Mouse (Mus musculus) forelimb bud, embryonic 11.5 days (tissue): ENCODE data around the gene Efcab2.
"Not testable (repeated sequence)": the region's sequence is repeated elsewhere in the genome, so short reads cannot be mapped to it uniquely, and the experiment has no call there.

ENCODE experiments used
- DNase-seq: peaks from one replicate; pipeline ENCODE4 v3.0.0-alpha.2; 2012; ENCODE audit warnings: low read depth, low spot score

The Efcab2 gene

GRCm38 (mm10) chr1:178401960-178402359 is 3.9 kb upstream of the Efcab2 start:
- no peak for DNase-seq

GRCm38 (mm10) chr1:178405445-178405911 is 407 bp upstream of the Efcab2 start:
- DNase-seq: peak; percentile 85

- peak; percentile 52 for DNase-seq
These were observed 1.1 kb downstream of the Efcab2 start for GRCm38 (mm10) chr1:178406765-178407645.

GRCm38 (mm10) chr1:178407651-178408050 is 1.8 kb downstream of the Efcab2 start:
- DNase-seq: no peak

- no peak for DNase-seq
These were observed 3.0 kb downstream of the Efcab2 start for GRCm38 (mm10) chr1:178408901-178409361.

GRCm38 (mm10) chr1:178413367-178413766 is 7.5 kb downstream of the Efcab2 start:
- DNase-seq: not testable (repeated sequence)

- DNase-seq: no peak
These were observed 13.7 kb downstream of the Efcab2 start for GRCm38 (mm10) chr1:178419608-178420007.

GRCm38 (mm10) chr1:178423662-178424061 is 17.8 kb downstream of the Efcab2 start:
- no peak for DNase-seq

- no peak for DNase-seq
These were observed 25.9 kb downstream of the Efcab2 start for GRCm38 (mm10) chr1:178431619-178432444.

- DNase-seq: no peak
These were observed 27.7 kb downstream of the Efcab2 start for GRCm38 (mm10) chr1:178433619-178434018.

GRCm38 (mm10) chr1:178444407-178444806 is 38.5 kb downstream of the Efcab2 start:
- no peak for DNase-seq

GRCm38 (mm10) chr1:178447036-178447435 is 41.2 kb downstream of the Efcab2 start:
- DNase-seq: no peak

- no peak for DNase-seq
These were observed 42.4 kb downstream of the Efcab2 start for GRCm38 (mm10) chr1:178448271-178448744.

GRCm38 (mm10) chr1:178449172-178449571 is 43.3 kb downstream of the Efcab2 start:
- peak; percentile 76 for DNase-seq

GRCm38 (mm10) chr1:178449933-178450332 is 44.0 kb downstream of the Efcab2 start:
- no peak for DNase-seq

GRCm38 (mm10) chr1:178454125-178454524 is 48.2 kb downstream of the Efcab2 start:
- no peak for DNase-seq

- no peak for DNase-seq
These were observed 49.2 kb downstream of the Efcab2 start for GRCm38 (mm10) chr1:178455120-178455519.

- no peak for DNase-seq
These were observed 52.1 kb downstream of the Efcab2 start for GRCm38 (mm10) chr1:178458029-178458428.

- peak; percentile 89 for DNase-seq
These were observed 57.8 kb downstream of the Efcab2 start for GRCm38 (mm10) chr1:178463712-178464111.

GRCm38 (mm10) chr1:178464140-178464539 is 58.3 kb downstream of the Efcab2 start:
- no peak for DNase-seq

- no peak for DNase-seq
These were observed 61.7 kb downstream of the Efcab2 start for GRCm38 (mm10) chr1:178467594-178467993.

- peak; percentile 74 for DNase-seq
These were observed 62.4 kb downstream of the Efcab2 start for GRCm38 (mm10) chr1:178468280-178468679.
